25 mouse cellular contexts compared by ENCODE assay signal in genomic region chr4:118457345-118457975, GRCm38 (mm10). TPM values are rescaled to one million over a fixed set of nuclear protein-coding genes. Genes with fewer than 3 reads are reported as not detected.
DNase-seq lines count a peak whose midpoint lies in the region; ATAC-seq and TF ChIP-seq lines count a peak whose summit lies in the region.
"Had no signal": no experiment of that assay in that cellular context is flagged by ENCODE, and none has a peak within 500 bp of the region (broad histone marks: within the 10 kb centered on the region; RNA-seq: fewer than 3 reads in every experiment).

TSS of gene Mpl (minus strand) at chr4:118457513.

- H3K9ac ChIP-seq in liver, embryonic 11.5 days (ENCODE audit: low read depth, low read length): no peak within 1 kb of the TSS
- H3K9ac ChIP-seq in liver, embryonic 13.5 days: no peak within 1 kb of the TSS
- no peak within 1 kb of the TSS for H3K9ac ChIP-seq in kidney, embryonic 14.5 days (ENCODE audit: low read depth, low read length)
- H3K9ac ChIP-seq: hindbrain, embryonic 15.5 days; limb, embryonic 12.5 days; liver, embryonic 15.5 days; midbrain, embryonic 12.5 days; stomach, embryonic 15.5 days had no signal

- 38% methylated on average over 9 of the region's 9 CpGs for WGBS in liver, embryonic 11.5 days
- 22% methylated on average over 9 of the region's 9 CpGs for WGBS in bone marrow, adult 2 months
- WGBS in liver, embryonic 13.5 days (ENCODE audit: insufficient replicate concordance): 21% methylated on average over 9 of the region's 9 CpGs
- WGBS in kidney, embryonic 14.5 days: 70% methylated on average over 9 of the region's 9 CpGs

- 0 out of 2 replicates have a peak within 1 kb of the TSS, but pooled peaks have one; percentile 23 for H3K4me2 ChIP-seq in liver, embryonic 11.5 days
- no peak within 1 kb of the TSS for H3K4me2 ChIP-seq in liver, embryonic 13.5 days
- H3K4me2 ChIP-seq in kidney, embryonic 14.5 days (replicated peaks; ENCODE audit: low read depth, low read length): no peak within 1 kb of the TSS
- H3K4me2 ChIP-seq: hindbrain, embryonic 15.5 days; limb, embryonic 12.5 days; liver, embryonic 15.5 days; midbrain, embryonic 12.5 days; stomach, embryonic 15.5 days had no signal

- ATAC-seq in liver, embryonic 11.5 days (replicated peaks; ENCODE audit: low FRiP score): peak; percentile 71
- ATAC-seq in liver, embryonic 13.5 days (ENCODE audit: low read depth): peak; percentile 60; the same call in 1 of the 2 replicates
- no peak for ATAC-seq in kidney, embryonic 14.5 days (ENCODE audit: low FRiP score, low TSS enrichment)
- ATAC-seq: lung, postnatal 0 days had no signal

- TF ChIP-seq CTCF in bone marrow, adult 2 months (IDR thresholded peaks at IDR 0.05; ENCODE audit: control insufficient read depth, insufficient read depth, low read length): no peak

- H3K27ac ChIP-seq in liver, embryonic 11.5 days (ENCODE audit: low read depth, low read length): no peak within 1 kb of the TSS
- H3K27ac ChIP-seq in bone marrow, adult 2 months (ENCODE audit: control insufficient read depth, insufficient read depth, low read depth, low read length, poor library complexity): no peak within 1 kb of the TSS; the same call in 1 of the 2 replicates
- no peak within 1 kb of the TSS for H3K27ac ChIP-seq in liver, embryonic 13.5 days
- H3K27ac ChIP-seq in kidney, embryonic 14.5 days (ENCODE audit: low read depth, low read length): no peak within 1 kb of the TSS
- H3K27ac ChIP-seq: gastrocnemius, adult 2 months; hindbrain, embryonic 15.5 days; limb, embryonic 12.5 days; liver, embryonic 15.5 days; macrophage; midbrain, embryonic 12.5 days; stomach, embryonic 15.5 days had no signal

- H3K27me3 ChIP-seq in liver, embryonic 11.5 days (replicated peaks; ENCODE audit: control insufficient read depth, insufficient read depth, low read length): no peaks in the 10 kb centered on the region
- H3K27me3 ChIP-seq in liver, embryonic 13.5 days: no peaks in the 10 kb centered on the region
- no peaks in the 10 kb centered on the region for H3K27me3 ChIP-seq in kidney, embryonic 14.5 days (ENCODE audit: control insufficient read depth, insufficient read depth, low read length)
- H3K27me3 ChIP-seq: hindbrain, embryonic 15.5 days; limb, embryonic 12.5 days; liver, embryonic 15.5 days; midbrain, embryonic 12.5 days; stomach, embryonic 15.5 days had no signal

- no peaks in the 10 kb centered on the region for H3K36me3 ChIP-seq in liver, embryonic 11.5 days (ENCODE audit: control insufficient read depth, insufficient read depth, low read length)
- H3K36me3 ChIP-seq in liver, embryonic 13.5 days: no peaks in the 10 kb centered on the region
- no peaks in the 10 kb centered on the region for H3K36me3 ChIP-seq in kidney, embryonic 14.5 days (ENCODE audit: control insufficient read depth, insufficient read depth, low read length)
- H3K36me3 ChIP-seq: hindbrain, embryonic 15.5 days; limb, embryonic 12.5 days; liver, embryonic 15.5 days; midbrain, embryonic 12.5 days; stomach, embryonic 15.5 days had no signal

- DNase-seq in liver, embryonic 11.5 days (ENCODE audit: low spot score): no peak
- no peak for DNase-seq in liver
- DNase-seq in 416B (ENCODE audit: low read depth): peak; percentile 53
- no peak for DNase-seq in liver, embryonic 13.5 days
- no peak for DNase-seq in adrenal gland, postnatal 25 days
- DNase-seq: adrenal gland, postnatal 14 days; cerebellum, adult 11 months; cerebellum, adult 9-11 months; gastrocnemius, adult 2 months; kidney, adult 8-10 months; kidney, postnatal 14 days; right cerebral cortex, postnatal 14 days; thymus, adult 18-20 months; thymus, postnatal 36 days had no signal

- H3K4me1 ChIP-seq in liver, embryonic 11.5 days (replicated peaks; ENCODE audit: control insufficient read depth, insufficient read depth, low read length): 0 out of 2 replicates have a peak, but pooled peaks cover 2% of the 10 kb centered on the region
- no peaks in the 10 kb centered on the region for H3K4me1 ChIP-seq in bone marrow, adult 2 months (ENCODE audit: control insufficient read depth, insufficient read depth, low read length)
- peaks cover 9% of the 10 kb centered on the region for H3K4me1 ChIP-seq in liver, embryonic 13.5 days (replicated peaks)
- H3K4me1 ChIP-seq in kidney, embryonic 14.5 days (ENCODE audit: control insufficient read depth, insufficient read depth, low read length): no peaks in the 10 kb centered on the region
- H3K4me1 ChIP-seq: hindbrain, embryonic 15.5 days; limb, embryonic 12.5 days; midbrain, embryonic 12.5 days; stomach, embryonic 15.5 days had no signal

- H3K9me3 ChIP-seq in liver, embryonic 11.5 days (ENCODE audit: control insufficient read depth, low read length): no peaks in the 10 kb centered on the region
- H3K9me3 ChIP-seq in liver, embryonic 13.5 days (replicated peaks): no peaks in the 10 kb centered on the region
- H3K9me3 ChIP-seq in kidney, embryonic 14.5 days (ENCODE audit: control insufficient read depth, low read length): no peaks in the 10 kb centered on the region
- H3K9me3 ChIP-seq: hindbrain, embryonic 15.5 days; limb, embryonic 12.5 days; liver, embryonic 15.5 days; midbrain, embryonic 12.5 days; stomach, embryonic 15.5 days had no signal

- no peak for TF ChIP-seq POLR2A in bone marrow, adult 2 months (IDR thresholded peaks at IDR 0.05; ENCODE audit: borderline replicate concordance, control insufficient read depth, low read depth, low read length)

- H3K4me3 ChIP-seq in liver, embryonic 11.5 days (ENCODE audit: low read depth, low read length): peak within 1 kb of the TSS; percentile 2; the same call in 1 of the 2 replicates
- no peak within 1 kb of the TSS for H3K4me3 ChIP-seq in bone marrow, adult 2 months (replicated peaks; ENCODE audit: control insufficient read depth, low read depth, low read length)
- H3K4me3 ChIP-seq in liver, embryonic 13.5 days (replicated peaks): 0 out of 2 replicates have a peak within 1 kb of the TSS, but pooled peaks have one; percentile 4
- no peak within 1 kb of the TSS for H3K4me3 ChIP-seq in kidney, embryonic 14.5 days (ENCODE audit: low read length)
- H3K4me3 ChIP-seq: gastrocnemius, adult 2 months; hindbrain, embryonic 15.5 days; limb, embryonic 12.5 days; liver, embryonic 15.5 days; midbrain, embryonic 12.5 days; stomach, embryonic 15.5 days had no signal

RNA-seq across cellular contexts. Expression of gene Mpl, which starts in this region (rescaled TPM):
- polyA plus RNA-seq in liver, embryonic 11.5 days (2014; fragmentation: Nextera tagmentation; extraction: Ambion mirVana): 32.7 and 35.9 TPM in 2 replicates
- 10.3 and 13.1 TPM in 2 replicates for polyA plus RNA-seq in bone marrow, adult 2 months (2011; ENCODE audit: insufficient read depth, insufficient read length, low replicate concordance, missing spikeins)
- polyA plus RNA-seq in liver, embryonic 13.5 days (2015; fragmentation: Nextera tagmentation; extraction: Ambion mirVana): 10.8 and 10.9 TPM in 2 replicates
- not detected in 2 replicates for total RNA-seq in adrenal gland, postnatal 25 days (2021)
- polyA plus RNA-seq in kidney, embryonic 14.5 days (2014; fragmentation: Nextera tagmentation; extraction: Ambion mirVana): 0.23 TPM in 1 of 2 replicates, not detected in the other
- total RNA-seq: gastrocnemius, adult 2 months; layer of hippocampus, adult 18-20 months; monocyte, adult 5-6 weeks had no signal

Comparison
In these comparisons a context has a peak if more than half of its experiments do, and no peak if none do; other contexts are left out.
1. H3K4me3 ChIP-seq: peak in liver, embryonic 11.5 days (single experiment) and liver, embryonic 13.5 days (single experiment); none in bone marrow, adult 2 months (single experiment) and kidney, embryonic 14.5 days (single experiment).